Mouse (Mus musculus): ENCODE results near the gene Asf1a.
A peak's percentile ranks its signal among the peaks of the same experiment; 100 is the strongest.
"Not testable (repeated sequence)": the region's sequence is repeated elsewhere in the genome, so short reads cannot be mapped to it uniquely, and the experiment has no call there.

The Asf1a gene

DNA sequence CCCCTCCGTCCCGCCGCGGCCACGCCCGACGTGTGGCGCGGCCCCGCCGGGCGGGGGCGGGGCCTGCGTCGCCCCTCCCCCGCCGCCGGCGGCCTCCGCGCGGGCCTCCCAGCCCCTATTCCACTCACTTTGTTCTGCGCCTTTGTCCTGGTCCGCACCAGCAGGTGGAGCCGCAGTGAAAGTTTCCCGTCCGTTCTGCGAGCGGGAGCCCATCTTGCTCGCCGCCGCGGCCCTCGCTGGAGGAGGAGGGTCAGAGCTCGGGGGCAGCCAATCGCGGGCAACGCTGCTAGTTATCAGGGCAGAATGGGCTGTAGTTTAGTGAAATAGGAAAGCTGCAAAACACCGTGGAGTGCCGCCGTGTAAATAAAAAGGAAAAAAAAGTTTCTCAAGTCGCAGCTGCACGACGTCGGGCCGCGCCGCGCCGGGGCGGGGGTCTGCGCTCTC is at the start of gene Asf1a:
Asf1a (plus strand) TSS at position 81 of the 444 bp plus-strand sequence.
- DNase-seq (ENCODE audit: low read depth) = peak; percentile 97

DNA sequence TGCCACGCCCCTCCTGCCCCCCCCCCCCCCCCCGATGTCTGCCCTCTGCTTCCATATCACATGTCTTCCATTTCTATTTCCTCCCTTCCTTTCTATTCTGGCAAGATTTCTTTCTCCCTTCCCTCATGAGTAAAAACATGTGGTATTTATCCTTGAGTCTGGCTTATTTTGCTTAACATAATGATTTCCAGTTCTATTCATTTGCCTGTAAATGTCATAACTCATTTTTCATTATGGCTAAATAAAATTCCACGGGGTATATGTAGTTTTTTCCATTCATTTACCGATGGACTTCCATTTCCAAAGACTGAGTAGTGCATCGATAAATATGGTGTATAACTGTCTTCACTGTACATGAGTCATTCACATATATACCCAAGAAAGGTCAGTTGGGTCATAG is 34.6 kb upstream of the Asf1a start:
- DNase-seq (ENCODE audit: low read depth) = no peak

DNA sequence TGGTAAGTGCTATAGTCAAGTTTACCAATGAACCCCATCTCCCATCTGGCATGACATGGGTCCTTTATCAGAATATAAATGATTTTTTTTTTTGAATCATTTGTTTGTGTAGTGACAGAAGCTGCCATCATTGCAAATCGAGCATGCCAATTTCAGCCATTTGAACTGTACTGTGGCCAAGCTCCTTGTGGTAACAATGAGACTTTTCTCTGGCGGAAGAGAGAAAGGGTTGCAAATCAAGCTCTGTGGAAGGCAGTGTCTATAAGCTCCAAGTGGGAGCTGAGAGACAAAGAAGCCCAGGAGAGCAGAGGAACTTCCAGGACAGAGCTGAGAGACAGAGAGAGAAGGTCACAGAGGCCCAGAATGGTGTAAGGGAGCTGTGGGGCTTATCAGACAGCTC is 31.0 kb upstream of the Asf1a start:
- no peak for DNase-seq (ENCODE audit: low read depth)

DNA sequence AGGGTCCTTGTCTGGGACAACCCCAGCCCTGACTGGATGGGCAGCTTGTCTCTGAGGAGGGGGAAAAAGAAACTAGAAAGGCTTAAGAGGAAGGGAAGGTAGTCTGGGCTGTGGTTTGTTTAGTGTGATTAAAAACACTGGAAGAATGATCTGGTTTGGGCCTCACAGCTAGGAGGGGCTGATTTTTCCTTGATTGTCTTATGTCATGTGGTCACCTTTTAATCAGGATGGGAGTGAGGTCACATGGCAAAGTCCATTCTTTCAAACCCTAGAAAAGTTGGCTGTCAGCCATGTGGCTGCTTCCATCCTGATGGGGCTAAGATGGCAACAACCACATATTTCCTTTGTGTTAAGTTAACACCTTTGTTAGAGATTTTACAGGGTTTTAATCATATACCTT is 28.0 kb upstream of the Asf1a start:
- DNase-seq (ENCODE audit: low read depth) = no peak

DNA sequence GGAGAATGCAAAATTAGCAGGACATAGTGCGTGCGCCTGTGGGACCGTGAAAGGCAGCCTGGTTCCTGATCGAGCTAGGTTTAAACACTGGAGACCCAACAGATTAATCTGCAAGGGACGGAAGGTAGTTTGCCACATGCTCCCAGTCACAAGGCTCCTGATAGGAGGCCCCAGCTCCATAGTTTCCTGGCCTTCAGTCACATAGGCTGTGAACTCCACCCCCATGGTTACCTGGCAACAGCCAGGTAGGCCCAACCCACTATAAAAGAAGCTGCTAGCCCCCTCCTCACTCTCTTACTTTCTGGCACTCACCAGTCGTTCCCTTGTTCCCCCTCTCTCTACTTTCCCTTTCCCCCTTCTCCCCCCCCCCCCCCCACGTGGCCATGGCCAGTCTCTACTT is 16.4 kb upstream of the Asf1a start:
- no peak for DNase-seq (ENCODE audit: low read depth)

DNA sequence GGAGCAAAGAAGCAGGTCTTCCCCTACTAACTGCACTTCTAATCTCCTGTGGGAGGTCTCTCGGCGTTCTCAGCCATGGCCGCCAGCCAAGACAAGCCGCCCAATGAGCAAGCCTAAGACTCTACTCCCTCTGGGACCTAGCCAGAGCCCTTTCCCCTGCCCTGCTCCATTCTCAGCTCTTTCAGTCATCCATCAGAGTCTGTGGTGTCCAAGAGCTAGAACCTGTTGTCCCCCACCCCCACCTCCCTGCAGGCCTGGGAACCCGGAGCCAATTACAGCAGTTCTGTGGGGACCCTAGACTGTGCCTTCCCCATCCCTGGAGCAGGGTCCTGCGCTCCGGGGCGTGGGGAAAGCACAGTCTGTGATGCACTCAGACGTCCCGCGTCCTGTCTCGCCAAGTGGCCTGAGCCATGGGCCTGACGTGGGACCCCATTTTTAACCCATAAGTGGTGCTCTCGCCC is 15.9 kb upstream of the Asf1a start:
- no peak for DNase-seq (ENCODE audit: low read depth)

DNA sequence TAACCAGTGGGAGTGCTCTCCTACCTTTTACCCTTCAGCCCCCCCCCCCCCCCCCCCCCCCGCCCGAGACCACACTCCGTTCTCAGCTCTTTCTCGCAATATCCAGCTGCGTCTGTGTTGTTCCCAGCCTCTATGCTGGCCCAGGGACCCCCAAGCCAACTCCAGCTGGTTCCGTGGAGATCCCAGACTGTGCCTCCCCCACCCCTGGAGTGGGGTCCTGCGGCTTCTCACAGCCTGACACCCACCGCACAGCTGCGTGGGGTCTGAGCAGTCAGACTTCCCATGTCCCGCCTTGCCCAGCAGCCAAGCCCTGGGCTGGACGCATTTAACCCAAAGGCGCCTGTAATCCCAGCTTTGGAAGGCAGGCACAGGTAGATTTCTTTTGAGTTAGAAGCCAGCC is 15.5 kb upstream of the Asf1a start:
- DNase-seq (ENCODE audit: low read depth) = no peak

DNA sequence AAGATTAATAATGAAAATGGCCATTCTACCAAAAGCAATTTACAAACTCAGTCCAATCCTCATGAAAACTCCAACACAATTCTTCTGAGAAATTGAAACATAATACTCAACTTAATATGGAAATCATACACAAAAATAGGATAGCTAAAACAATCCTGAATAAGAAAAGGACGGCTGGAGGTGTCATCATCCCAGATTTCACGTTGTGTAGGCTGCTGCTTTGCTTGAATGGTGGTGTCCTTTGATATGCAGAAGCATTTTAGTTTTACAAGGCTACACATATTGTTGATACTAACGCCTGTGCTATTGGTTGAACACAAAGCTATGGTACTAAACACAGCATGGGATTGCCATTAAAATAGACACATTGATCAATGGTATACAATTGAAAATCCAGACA is 10.8 kb upstream of the Asf1a start:
- DNase-seq (ENCODE audit: low read depth) = no peak

DNA sequence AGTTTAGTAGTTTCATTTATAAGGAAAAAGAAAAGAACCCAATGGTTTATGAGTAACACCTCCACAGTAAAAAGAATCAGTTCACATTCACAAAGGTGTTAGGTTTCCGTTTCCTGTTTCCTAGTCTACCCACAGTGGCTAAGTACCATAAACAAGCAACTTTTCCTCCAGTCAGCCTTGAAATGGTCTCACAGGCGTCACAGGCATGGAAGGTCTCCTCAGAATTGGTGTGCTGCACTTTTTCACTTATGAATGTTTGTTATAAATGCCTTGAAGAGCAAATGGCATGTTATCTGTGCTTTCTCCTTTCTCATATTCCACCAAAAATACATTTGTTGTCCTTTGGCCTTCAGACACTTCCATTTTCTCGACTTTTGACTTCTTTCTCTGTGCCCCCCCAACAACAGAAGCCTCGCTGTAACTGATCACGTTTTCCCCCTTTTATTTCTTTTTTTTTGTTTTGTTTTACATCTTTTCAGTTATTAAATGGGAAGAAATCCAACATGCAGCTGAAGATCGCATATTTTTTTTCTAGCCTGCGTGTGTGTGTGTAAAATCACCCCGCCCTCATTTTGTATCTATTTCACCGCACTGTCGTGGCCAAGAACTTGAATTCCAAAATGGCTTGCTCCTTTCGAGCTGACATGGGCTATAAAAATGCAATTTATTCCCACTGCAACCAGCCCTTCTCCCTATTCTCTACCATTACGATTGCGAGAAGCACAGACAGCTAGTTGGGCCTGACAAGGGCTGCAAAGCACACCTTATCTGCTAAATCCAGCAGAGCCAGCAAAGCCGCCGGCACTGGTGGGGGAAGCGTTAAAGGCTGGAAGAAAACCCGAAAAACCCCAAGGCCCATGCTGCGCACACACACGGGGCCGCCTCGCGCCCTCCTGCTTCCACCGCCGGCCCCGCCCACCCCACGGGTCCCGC is 547 bp upstream of the Asf1a start:
- DNase-seq (ENCODE audit: low read depth) = peak; percentile 75

DNA sequence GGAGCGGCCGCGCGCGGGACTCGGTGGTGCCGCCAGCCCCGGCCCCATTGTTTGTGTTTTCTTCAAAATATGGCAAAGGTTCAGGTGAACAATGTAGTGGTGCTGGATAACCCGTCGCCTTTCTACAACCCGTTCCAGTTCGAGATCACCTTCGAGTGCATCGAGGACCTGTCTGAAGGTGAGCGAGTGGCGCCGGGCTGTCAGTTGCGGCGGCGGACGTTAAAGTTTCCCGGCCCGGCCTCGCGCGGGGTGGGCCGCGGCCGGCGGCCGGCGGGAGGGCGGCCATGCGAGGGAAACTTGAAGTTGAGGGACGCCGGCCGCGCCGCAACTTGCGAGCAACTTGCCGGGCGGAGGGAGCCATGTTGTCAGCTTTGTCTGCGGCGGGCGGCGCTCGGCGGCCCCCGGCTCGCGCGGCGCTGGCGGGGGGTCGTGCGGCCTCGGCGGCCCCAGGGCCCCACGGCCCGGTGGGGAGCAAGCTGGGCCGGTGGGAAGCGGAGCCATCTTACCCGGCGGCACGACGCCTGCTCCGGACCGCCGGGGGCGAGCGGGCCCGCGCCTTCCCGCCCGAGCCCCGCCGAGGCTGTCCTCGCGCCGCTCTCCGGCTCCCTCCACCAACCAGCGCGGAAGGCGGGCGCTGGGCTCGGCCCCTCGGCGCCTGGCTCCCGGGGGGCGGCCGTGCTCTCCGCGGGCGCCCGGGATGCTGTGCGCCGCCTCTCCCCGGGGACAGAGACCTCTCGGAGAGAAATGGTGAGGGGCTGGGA is 744 bp downstream of the Asf1a start:
- peak; percentile 51 for DNase-seq (ENCODE audit: low read depth)

DNA sequence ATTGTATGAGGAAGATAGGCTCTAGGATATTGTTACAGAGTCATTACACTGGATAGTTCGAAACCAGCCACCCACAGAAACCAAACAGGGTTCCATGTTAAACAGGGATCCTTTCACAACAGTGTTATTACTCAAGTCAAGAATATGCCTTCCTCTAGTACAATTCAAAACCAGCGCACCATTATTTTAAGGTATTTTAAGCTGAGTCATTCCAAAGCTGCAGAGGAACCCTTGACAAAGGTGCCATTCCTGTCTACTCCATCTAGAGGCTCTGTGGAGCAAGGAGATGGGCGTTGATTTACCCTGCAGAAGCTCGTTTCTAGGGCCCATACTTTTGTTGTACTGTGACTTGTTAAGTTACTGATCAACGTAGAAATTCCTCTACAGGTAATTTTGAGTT is 2.3 kb downstream of the Asf1a start:
- peak; percentile 25 for DNase-seq (ENCODE audit: low read depth)

DNA sequence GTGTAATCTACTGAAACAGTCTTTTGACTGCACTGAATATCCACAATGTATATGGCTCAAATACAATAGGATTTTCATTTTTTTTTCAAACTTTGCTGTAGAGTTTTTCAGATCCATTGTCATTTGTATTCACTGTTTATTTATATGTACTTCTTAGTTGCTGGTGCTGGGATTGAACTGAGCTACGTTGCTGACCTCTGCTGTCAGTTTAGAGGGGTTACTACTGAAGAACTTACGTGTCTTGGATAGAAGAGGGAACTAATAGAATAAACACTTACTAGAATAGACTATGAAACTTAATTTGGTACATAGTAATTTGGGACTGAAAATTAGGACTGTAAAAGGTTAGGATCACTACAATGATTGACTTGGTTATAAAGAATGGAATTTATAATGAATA is 8.8 kb downstream of the Asf1a start:
- no peak for DNase-seq (ENCODE audit: low read depth)

DNA sequence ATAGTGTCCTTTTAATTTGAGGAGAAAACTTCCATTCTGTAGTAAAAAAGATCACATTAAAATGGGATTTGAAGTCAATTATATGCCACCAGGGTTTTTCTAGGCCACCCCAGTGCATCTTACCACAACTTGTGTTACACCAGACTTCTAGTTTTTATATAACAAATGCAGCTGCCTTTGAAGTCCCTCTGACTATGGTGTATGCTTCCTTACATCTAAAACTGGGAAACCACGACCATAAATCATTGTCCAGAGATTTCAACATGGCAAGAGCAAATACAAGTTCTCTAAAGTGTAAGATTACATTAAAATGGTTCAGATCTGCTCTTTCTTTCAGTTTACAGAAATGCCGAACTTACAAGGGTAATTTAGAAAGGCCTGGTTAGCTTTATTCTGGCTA is 11.7 kb downstream of the Asf1a start:
- no peak for DNase-seq (ENCODE audit: low read depth)

DNA sequence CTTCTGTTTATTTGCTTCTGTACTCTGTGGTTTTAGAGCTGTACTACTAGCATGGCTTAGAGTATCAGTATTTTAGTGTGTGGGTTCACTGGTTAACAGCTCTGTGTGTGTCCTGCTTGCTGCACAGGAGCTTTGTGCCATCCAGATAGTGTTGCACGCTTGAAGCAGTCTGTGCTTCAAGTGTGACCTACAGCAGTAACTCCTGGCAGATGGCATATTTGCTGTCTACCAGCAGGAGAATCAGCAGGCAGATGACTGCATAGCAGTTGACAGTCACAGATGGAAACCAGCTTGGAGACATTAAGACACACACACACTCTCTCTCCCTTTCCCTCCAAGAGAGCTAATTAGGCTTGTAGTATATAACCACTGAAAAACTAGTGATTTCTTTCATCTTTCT is 15.6 kb downstream of the Asf1a start:
- no peak for DNase-seq (ENCODE audit: low read depth)

DNA sequence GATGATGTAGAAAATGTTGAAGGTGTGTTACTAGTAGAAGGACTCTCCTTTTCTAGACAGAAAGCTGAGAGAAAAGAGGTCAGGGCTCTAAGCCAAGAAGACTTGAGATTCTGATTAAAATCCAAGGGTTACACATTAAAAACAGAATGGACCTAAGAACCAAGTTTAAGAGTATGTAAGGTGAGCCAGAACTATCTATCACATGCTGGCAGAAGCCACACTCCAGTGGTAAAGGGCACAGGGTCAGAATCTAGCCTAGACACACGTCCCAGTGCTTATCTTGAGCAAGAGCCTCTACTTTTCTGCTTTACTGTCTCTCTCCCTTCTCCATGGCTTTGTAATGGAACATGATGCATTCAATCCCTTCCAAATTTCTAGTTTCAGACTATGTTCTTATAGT is 17.4 kb downstream of the Asf1a start:
- no peak for DNase-seq (ENCODE audit: low read depth)

DNA sequence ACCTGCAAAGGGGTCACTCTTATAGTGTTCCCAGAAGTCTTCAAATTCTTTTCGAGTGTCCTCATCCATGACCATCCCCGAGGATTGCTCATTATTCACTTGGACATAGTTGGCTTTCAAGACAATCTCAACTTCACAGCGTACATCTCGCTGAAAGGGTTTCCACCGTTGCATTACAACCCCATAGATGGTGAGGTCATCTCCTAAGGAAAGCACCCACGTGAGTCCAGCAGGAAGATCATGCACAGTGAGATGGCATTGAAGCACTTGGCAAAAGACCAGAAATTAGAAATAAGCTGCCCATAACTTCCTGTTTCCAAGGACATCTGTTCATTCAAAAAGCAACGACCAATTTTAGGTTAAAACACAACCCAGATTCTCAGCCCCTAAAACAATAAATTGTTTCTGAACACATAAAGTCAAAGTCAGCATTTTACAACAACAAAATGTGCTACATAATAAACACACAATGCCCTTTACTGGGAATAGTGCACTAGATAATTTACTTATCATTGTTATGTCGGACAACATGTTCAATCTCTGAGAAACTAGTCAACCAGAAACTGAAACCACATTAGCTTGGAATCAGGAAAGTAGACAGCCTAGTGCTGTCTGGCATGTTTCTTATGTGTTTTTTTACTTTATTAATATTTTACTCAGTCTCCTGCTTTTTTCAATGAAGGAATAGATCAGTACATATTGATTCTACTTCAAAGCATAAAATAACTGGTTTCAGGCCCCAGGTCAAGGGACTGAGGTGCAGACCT is 19.5 kb downstream of the Asf1a start:
- DNase-seq (ENCODE audit: low read depth) = no peak

DNA sequence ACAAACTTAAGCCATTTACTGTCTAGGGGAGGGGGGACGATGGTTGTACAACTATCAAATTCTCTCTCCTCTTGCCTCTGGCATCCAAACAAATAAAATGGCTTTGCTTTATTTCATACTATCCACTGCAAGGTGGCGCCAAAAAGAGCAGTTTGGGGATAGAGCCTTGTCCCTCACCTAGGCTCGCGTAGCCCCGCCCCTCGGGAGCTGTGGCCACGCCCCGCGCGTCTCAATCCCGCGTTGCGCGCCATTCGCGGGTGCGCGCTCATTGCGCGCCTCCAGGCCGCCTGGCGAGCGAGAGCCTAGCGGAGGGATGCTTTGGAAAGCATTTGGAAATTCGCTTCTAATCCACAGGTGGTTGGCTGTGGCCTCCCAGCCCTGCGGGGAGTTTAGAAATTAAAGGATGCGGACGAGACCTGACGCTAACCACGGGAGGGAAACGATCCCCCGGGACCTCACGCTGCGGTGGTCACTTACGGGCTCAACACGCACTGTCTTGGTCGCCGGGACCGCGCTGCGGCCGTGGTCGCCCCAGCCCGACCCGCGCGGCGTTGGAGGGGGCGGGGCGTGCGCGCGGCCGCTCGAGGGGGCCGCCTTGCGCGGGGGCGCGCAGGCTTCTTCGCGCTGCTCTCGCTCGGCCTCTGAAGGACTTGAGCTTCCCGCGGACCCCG is 32.8 kb downstream of the Asf1a start:
- DNase-seq (ENCODE audit: low read depth) = peak; percentile 96

DNA sequence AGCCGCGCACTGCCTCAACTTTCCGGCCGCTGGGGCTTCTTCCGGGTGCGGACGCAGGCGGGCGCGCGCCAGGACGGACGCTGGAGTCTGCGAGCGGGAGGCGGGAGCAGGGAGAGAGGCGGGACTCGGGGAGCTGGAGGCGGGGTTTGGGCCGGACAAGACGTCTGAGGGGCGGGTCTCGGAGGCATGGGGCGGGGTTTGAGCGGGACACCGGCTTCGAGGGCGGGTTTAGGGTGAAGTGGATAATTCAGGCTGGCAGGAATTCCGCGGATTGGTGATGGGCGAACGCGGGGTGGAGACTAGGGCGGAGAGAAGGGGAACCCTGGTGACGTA is 33.3 kb downstream of the Asf1a start:
- DNase-seq (ENCODE audit: low read depth) = peak; percentile 96

DNA sequence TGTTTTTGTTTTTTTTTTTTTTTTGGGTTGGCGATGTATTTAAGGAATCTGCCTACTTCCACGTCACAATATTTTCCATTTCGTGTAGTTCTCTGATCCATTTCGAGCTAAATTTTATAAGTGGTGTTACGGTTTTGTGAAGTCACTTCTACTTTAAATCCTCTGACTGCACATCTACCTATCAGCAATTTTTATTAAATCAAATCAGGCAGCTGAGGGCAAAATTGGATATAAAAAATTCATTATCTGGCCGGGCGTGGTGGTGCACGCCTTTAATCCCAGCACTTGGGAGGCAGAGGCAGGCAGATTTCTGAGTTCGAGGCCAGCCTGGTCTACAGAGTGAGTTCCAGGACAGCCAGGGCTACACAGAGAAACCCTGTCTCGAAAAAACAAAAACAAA is 33.8 kb downstream of the Asf1a start, which contains the start of gene Mcm9:
Mcm9 (minus strand) TSS at position 101 of the 400 bp plus-strand sequence.
- DNase-seq (ENCODE audit: low read depth) = not testable (repeated sequence)

DNA sequence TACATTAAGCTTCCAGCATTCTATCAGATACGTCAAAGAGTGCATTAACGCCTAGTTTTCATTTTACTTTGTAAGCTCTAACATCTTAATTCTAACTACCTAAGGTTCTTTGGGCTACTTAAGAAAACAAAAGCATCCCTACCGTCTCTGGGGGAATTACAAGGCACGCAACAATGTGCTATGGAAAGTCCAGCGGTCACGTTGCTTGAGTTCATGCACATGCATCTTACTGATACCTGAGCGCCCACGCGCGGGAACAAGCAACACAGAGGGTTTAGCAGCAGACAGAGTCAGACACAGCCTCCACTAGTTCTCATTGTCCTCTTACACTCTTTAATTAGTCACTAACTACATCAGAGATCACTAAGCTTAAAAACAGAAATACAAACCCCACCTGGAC is 37.6 kb downstream of the Asf1a start:
- DNase-seq (ENCODE audit: low read depth) = no peak

DNA sequence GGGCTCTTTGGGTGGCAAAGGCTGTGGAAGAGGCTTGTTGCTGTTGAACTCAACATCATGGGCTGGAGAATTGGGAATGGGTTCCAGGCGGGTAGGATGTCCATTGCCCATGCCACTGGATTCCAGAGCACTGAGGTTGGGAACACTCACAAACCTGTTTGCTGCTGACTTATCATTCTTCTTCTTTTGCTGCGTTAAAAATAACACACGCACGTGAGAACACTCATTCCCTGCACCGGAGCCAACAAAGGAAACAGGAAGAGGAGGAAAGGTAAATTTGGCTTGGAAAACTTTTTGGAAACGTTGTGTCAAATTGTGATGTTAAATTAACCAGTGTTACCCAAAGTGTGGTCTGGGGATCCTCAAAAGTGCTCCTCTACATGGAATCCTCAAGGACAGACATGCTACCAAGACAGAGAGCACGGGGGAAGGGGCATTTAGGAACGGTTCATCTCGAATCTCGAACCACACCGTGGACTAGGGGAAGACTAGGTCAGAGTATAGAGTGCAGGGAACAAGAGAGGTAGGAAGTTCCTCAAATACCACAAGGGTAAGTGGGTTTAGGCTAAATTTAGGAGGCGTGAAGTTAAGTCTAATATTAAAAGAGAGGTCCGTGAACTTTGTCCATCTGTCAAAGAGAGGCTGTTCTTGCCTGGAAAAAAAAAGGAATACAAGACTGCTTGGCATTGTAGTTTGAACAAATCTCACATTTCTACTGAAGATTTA is 38.9 kb downstream of the Asf1a start:
- no peak for DNase-seq (ENCODE audit: low read depth)
